Mouse (Mus musculus): ENCODE measurements around the gene Tacc3.

DNA sequence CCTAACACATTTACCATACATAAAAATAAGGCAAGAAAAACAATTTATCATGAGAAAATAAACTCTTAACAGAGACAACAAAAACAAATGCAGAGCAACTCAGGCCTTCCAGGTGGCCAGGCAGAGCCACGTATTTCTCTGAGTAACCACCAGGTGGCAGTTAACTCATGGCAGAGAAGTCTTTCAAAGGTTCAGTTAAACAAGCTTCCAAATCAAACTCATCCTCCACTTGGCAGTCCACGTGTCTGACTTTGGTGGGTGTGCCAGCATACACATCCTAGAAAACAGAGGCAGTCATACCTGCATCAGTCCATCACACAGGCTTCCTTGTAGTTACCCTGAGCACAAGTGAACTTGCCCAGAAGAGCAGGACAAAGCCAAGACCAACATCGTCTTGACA, 17.3 kb upstream of the Tacc3 start:
- TF ChIP-seq CTCF (IDR thresholded peaks at IDR 0.05; ENCODE audit: borderline replicate concordance, extremely low read depth, insufficient read depth, insufficient read length) (peak; percentile 60; the same call in 1 of the 2 replicates), POLR2A (IDR thresholded peaks at IDR 0.05; ENCODE audit: borderline replicate concordance, extremely low read depth, insufficient read depth, insufficient read length, poor library complexity, severe bottlenecking) (no peak)

All from brain, embryonic 14.5 days (tissue).